Mouse (Mus musculus) small intestine, adult 2 months (tissue): ENCODE measurements at regions not wholly inside any gene's neighbourhood (a gene's known extent, or its start where the extent isn't known, plus 50 kb on each side); places are given as distances from the start of the nearest gene placed in this dataset.

Experiments used
- H3K27ac ChIP-seq: fragments of 200-500 bp; 2 replicates; pipeline ENCODE4 v1.5.1; 2012; ENCODE audit warnings: low read depth, low read length, control low read depth, inconsistent platforms; ENCODE audit not compliant: insufficient read depth
- H3K27me3 ChIP-seq: fragments of 200-500 bp; 2 replicates; pipeline ENCODE4 v1.6.1; 2012; ENCODE audit warnings: mild to moderate bottlenecking, moderate library complexity, low read length, inconsistent platforms; ENCODE audit not compliant: control insufficient read depth, insufficient read depth
- H3K36me3 ChIP-seq: fragments of 200-500 bp; 2 replicates; pipeline ENCODE4 v1.6.1; 2012; ENCODE audit warnings: mild to moderate bottlenecking, low read length, control low read depth, inconsistent platforms; ENCODE audit not compliant: control insufficient read depth, insufficient read depth
- H3K4me1 ChIP-seq: fragments of 200-500 bp; 2 replicates; pipeline ENCODE4 v1.6.1; 2012; ENCODE audit warnings: low read length, inconsistent platforms, mixed read lengths; ENCODE audit not compliant: control insufficient read depth, insufficient read depth, insufficient read length
- H3K4me3 ChIP-seq: fragments of 200-500 bp; 2 replicates; pipeline ENCODE4 v1.5.1; 2012; ENCODE audit warnings: low read depth, mild to moderate bottlenecking, control low read depth, inconsistent platforms, low read length, moderate library complexity
- CTCF ChIP-seq: fragments of 200-500 bp; IDR thresholded peaks from 2 replicates; pipeline ENCODE4 v1.5.1; 2012; ENCODE audit warnings: low read depth, mild to moderate bottlenecking, control low read depth, inconsistent platforms, low read length, moderate library complexity, mixed read lengths; ENCODE audit not compliant: insufficient replicate concordance, insufficient read length; ENCODE audit errors: extremely low read depth
- POLR2A ChIP-seq: fragments of 200-500 bp; IDR thresholded peaks from 2 replicates; pipeline ENCODE4 v1.6.1; 2012; ENCODE audit warnings: low read depth, mild to moderate bottlenecking, control low read depth, inconsistent platforms, low read length, moderate library complexity
- WGBS: fragments of 180-500 bp; shearing (Covaris S2); methylation state at CpG from one replicate; pipeline ENCODE4 v1.1.7; 2018; 5-methylcytosine and 5-hydroxymethylcytosine counted together

DNA sequence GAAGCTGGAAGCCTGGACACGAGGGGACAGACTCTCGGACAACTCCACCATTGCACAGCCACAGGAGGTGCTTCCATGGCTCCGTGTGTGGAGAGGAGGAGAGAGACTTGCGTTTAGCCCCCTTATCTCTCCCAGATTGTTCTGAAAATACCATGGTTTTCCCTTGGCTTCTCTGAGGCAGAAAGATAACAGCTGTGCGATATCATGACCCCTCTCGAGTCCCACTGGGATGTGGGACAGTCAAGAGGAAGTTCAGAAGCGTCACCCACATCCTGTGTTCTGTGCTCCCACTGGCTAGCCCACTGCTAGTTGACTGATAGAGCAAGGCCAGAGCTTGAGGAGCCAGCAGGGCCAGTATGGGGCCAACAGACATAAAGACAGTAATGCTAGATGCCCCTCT lies 84.1 kb upstream of the Mrps22 start:
- Histone ChIP-seq H3K27me3 (no peaks in the 10 kb centered on the region), H3K4me1 (no peaks in the 10 kb centered on the region), H3K4me3 (no peak overlapping the region), H3K27ac (no peak overlapping the region), H3K36me3 (no peaks in the 10 kb centered on the region)
- TF ChIP-seq POLR2A (no peak), CTCF (no peak)
- 67% methylated on average over 7 of the region's 7 CpGs for WGBS

- no peak overlapping the region for H3K4me3 ChIP-seq
- WGBS, result 92% methylated on average over 6 of the region's 6 CpGs
- no peaks in the 10 kb centered on the region for H3K4me1 ChIP-seq
- TF ChIP-seq CTCF, result no peak
- no peak for TF ChIP-seq POLR2A
- no peaks in the 10 kb centered on the region for H3K27me3 ChIP-seq
- H3K27ac ChIP-seq, result no peak overlapping the region
- H3K36me3 ChIP-seq, result no peaks in the 10 kb centered on the region
Observed at GRCm38 (mm10) chr9:98684336-98684735, 82.9 kb upstream of the Mrps22 start.

- no peak overlapping the region for H3K4me3 ChIP-seq
- H3K27me3 ChIP-seq, result no peaks in the 10 kb centered on the region
- H3K4me1 ChIP-seq, result no peaks in the 10 kb centered on the region
- H3K36me3 ChIP-seq, result no peaks in the 10 kb centered on the region
- TF ChIP-seq CTCF (no peak), POLR2A (no peak)
- WGBS, result 73% methylated on average over 7 of the region's 7 CpGs
- no peak overlapping the region for H3K27ac ChIP-seq
Observed at GRCm38 (mm10) chr9:98675612-98676011, 74.2 kb upstream of the Mrps22 start.

GRCm38 (mm10) chr9:98673461-98674114 lies 72.1 kb upstream of the Mrps22 start:
- Histone ChIP-seq H3K27ac (no peak overlapping the region), H3K4me1 (no peaks in the 10 kb centered on the region), H3K4me3 (no peak overlapping the region), H3K36me3 (no peaks in the 10 kb centered on the region), H3K27me3 (no peaks in the 10 kb centered on the region)
- no peak for TF ChIP-seq POLR2A
- TF ChIP-seq CTCF, result no peak
- 72% methylated on average over 13 of the region's 13 CpGs for WGBS

- H3K4me3 ChIP-seq, result no peak overlapping the region
- H3K27ac ChIP-seq, result no peak overlapping the region
- no peaks in the 10 kb centered on the region for H3K36me3 ChIP-seq
- no peaks in the 10 kb centered on the region for H3K4me1 ChIP-seq
- WGBS, result 32% methylated on average over 9 of the region's 9 CpGs
- no peaks in the 10 kb centered on the region for H3K27me3 ChIP-seq
- TF ChIP-seq CTCF (no peak), POLR2A (no peak)
Observed at GRCm38 (mm10) chr9:98672361-98672760, 70.9 kb upstream of the Mrps22 start.

DNA sequence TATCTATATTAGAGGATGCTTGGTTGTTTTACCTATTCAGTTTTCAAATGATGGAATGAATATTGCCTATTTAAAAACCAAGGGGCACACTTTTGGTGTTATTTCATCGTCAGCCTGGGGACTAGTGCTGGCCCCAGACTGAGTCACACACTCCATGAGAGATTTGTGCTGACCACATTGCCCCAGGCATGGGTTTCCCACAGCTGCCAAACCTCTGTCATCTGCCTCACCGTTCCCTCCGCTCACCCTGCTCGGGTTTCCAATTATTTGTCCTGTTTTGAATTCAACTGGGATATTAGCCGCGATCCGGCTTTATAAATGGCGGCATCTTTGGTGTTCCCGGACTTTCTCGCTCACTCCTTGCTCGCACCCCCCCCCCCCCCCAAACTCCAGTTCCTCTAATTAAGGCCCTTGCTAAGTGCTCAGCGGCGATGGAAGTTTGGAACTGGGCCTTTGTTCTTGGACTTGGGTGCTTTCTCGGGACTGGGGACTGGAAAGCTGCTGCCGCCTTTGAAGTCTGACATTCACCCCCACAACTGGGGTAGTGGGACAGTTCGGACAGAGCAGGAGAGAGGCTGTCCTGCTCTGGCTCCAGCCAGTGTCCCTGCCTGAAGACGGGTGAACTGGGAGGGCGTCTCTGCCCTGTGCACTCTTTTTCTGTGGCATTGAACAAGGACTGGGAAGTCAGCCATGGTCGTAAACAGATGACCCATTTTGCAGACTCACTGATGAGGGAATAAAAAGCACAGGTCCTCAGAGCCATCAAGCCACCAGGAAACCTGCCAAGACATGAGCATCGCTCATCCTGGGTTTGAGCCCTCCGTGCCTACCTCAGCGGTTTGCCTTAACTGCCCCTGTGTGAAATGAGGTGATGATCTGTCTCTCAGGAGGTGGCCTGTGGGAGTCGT lies 67.2 kb upstream of the Mrps22 start:
- H3K27ac ChIP-seq, result no peak overlapping the region
- no peaks in the 10 kb centered on the region for H3K36me3 ChIP-seq
- no peaks in the 10 kb centered on the region; the same call in 1 of the 2 replicates for H3K4me1 ChIP-seq
- no peak overlapping the region for H3K4me3 ChIP-seq
- H3K27me3 ChIP-seq, result no peaks in the 10 kb centered on the region
- 85% methylated on average over 23 of the region's 23 CpGs for WGBS
- TF ChIP-seq POLR2A, result no peak
- TF ChIP-seq CTCF, result no peak

DNA sequence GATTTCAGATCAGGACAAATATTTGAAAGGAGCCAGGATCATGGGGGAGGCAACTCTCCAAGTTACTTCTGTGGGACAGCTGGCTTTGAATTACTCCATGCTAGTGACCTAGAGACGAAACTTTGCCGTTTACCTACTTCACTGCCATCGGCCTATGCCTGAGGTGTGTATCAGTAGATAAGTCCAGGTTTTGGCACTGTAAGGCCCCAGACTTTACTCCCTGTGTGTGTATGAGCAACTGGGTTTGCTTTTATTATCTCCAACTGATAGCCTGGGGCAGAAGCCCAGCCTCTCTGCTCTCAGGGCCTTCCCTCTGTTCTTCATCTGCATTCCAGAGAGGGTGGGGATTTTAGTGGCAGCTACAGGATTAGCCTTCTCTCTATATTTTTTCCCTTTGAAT lies 65.6 kb upstream of the Mrps22 start:
- no peaks in the 10 kb centered on the region for H3K36me3 ChIP-seq
- no peaks in the 10 kb centered on the region for H3K27me3 ChIP-seq
- WGBS, result 15% methylated on average over 3 of the region's 3 CpGs
- H3K4me3 ChIP-seq, result no peak overlapping the region
- H3K4me1 ChIP-seq, result no peaks in the 10 kb centered on the region; the same call in 1 of the 2 replicates
- no peak overlapping the region for H3K27ac ChIP-seq
- TF ChIP-seq POLR2A (no peak), CTCF (no peak)
